Mouse (Mus musculus) kidney, embryonic 16.5 days (tissue): ENCODE results near the gene Adra2c. TPM values are rescaled to one million over a fixed set of nuclear protein-coding genes. Genes with fewer than 3 reads are reported as not detected.

ENCODE experiments used
- ATAC-seq: fragments of 200-750 bp; cut with Nextera tagmentation; 2 replicates; pipeline ENCODE4 v1.8.0; 2017; ENCODE audit warnings: moderate TSS enrichment; ENCODE audit not compliant: low FRiP score, low TSS enrichment
- H3K27ac ChIP-seq: fragments of 300-500 bp; sonication (generic); 2 replicates; pipeline ENCODE4 v1.5.1; 2014; ENCODE audit warnings: low read length
- H3K27me3 ChIP-seq: fragments of 300-500 bp; sonication (generic); 2 replicates; pipeline ENCODE4 v1.6.1; 2014; ENCODE audit warnings: low read length, control low read depth, mixed read lengths; ENCODE audit not compliant: insufficient read depth
- H3K36me3 ChIP-seq: fragments of 300-500 bp; sonication (generic); 2 replicates; pipeline ENCODE4 v1.6.1; 2014; ENCODE audit warnings: low read length, control low read depth, mixed read lengths; ENCODE audit not compliant: insufficient read depth
- H3K4me1 ChIP-seq: fragments of 300-500 bp; sonication (generic); 2 replicates; pipeline ENCODE4 v1.6.1; 2014; ENCODE audit warnings: low read length, control low read depth, mixed read lengths; ENCODE audit not compliant: insufficient read depth
- H3K4me2 ChIP-seq: fragments of 300-500 bp; sonication (generic); replicated peaks from 2 replicates; pipeline ENCODE4 v1.6.1; 2014; ENCODE audit warnings: low read depth, low read length
- H3K4me3 ChIP-seq: fragments of 300-500 bp; sonication (generic); 2 replicates; pipeline ENCODE4 v1.5.1; 2014; ENCODE audit warnings: mild to moderate bottlenecking, low read length
- H3K9ac ChIP-seq: fragments of 300-500 bp; sonication (generic); replicated peaks from 2 replicates; pipeline ENCODE4 v1.6.1; 2014; ENCODE audit warnings: low read length
- H3K9me3 ChIP-seq: fragments of 300-500 bp; sonication (generic); 2 replicates; pipeline ENCODE4 v1.6.1; 2016; ENCODE audit warnings: low read length, control low read depth
- WGBS: fragments of 180-500 bp; shearing (Covaris S2); extraction: QIAGEN DNeasy Blood & Tissue Kit; methylation state at CpG from one replicate; pipeline ENCODE4 v1.1.7; 2014; 5-methylcytosine and 5-hydroxymethylcytosine counted together
- polyA plus RNA-seq: library from polyadenylated mRNA; unstranded; fragments of >200 nt; fragmentation: Nextera tagmentation; extraction: Ambion mirVana; gene quantifications from 2 replicates; pipeline ENCODE4 v1.2.1, GENCODE M21; 2015

The Adra2c gene
- polyA plus RNA-seq, 1 experiment from 2014 or later: 0.16 TPM

DNA sequence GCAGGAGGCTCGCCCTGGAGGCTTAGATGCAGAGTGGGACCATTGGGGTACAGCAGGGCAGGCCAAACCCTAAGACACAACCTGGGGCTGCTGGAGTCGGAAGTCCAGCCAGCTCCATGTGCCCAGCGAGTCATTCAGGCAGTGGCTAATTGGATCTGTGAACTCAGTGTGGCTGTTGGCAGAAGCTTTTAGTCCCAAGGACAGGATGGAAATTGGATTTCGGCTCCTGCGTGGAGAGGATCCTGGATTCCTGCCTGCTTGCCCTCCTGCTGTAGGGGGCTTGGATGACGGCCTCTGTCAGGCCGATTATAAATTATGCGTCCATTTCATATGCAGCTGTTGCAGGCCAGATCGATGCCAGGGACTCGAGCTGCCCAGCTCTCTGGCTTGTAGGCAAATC lies 27.2 kb downstream of the Adra2c start:
- Histone ChIP-seq H3K36me3 (no peaks in the 10 kb centered on the region), H3K4me2 (no peak overlapping the region), H3K9me3 (no peaks in the 10 kb centered on the region), H3K27ac (no peak overlapping the region), H3K27me3 (no peaks in the 10 kb centered on the region), H3K4me1 (no peaks in the 10 kb centered on the region), H3K4me3 (no peak overlapping the region), H3K9ac (no peak overlapping the region)
- WGBS: 70% methylated on average over 10 of the region's 10 CpGs
- ATAC-seq: no peak

DNA sequence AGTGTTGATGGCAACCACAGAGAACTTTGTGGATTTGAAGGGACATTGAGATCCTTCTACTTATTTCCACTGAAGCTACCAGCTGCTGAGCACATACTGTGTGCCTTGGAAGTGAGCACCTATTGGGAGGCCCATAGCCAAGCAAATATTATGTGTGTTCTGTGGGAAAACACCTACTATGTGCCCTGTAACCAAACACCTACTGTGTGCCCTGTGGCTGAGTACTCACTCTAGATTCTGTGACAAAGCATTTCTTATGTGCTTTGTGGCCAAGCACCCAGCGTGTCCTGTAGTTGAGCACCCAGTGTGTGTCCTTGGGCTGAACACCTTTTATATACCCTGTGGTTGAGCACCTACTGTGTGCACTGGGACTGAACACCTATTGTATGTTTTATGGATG lies 28.6 kb downstream of the Adra2c start:
- no peak overlapping the region for H3K4me2 ChIP-seq
- H3K27ac ChIP-seq: no peak overlapping the region
- ATAC-seq: no peak
- H3K9ac ChIP-seq: no peak overlapping the region
- 88% methylated on average over 1 of the region's 1 CpGs for WGBS
- H3K4me1 ChIP-seq: no peaks in the 10 kb centered on the region
- no peaks in the 10 kb centered on the region for H3K9me3 ChIP-seq
- H3K27me3 ChIP-seq: no peaks in the 10 kb centered on the region
- H3K4me3 ChIP-seq: no peak overlapping the region
- no peaks in the 10 kb centered on the region for H3K36me3 ChIP-seq

DNA sequence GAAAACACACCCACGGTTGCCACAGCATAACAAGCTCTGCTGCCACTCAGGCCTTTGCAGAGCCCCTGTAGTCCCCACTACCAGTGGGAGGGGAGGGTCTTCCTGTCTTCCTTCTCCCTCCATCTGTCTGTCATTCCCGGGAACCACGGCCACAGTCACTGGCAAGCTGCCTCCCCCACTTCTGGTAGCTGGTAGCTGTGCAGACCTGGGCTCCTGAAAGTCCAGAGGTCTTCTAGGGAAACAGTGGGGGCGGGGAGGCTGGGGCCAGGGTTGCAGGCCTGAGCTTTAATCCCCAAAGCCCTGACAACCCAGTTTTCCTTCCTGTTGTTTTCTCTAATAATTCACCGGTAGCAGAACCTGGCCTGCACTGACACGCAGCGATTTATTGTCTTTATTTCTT lies 31.7 kb downstream of the Adra2c start:
- Histone ChIP-seq H3K27me3 (peaks cover 5% of the 10 kb centered on the region; the same call in 1 of the 2 replicates), H3K9ac (no peak overlapping the region), H3K27ac (no peak overlapping the region), H3K4me2 (no peak overlapping the region), H3K4me1 (peaks cover 15% of the 10 kb centered on the region), H3K9me3 (no peaks in the 10 kb centered on the region), H3K4me3 (no peak overlapping the region), H3K36me3 (no peaks in the 10 kb centered on the region)
- no peak for ATAC-seq
- WGBS: 35% methylated on average over 7 of the region's 7 CpGs

DNA sequence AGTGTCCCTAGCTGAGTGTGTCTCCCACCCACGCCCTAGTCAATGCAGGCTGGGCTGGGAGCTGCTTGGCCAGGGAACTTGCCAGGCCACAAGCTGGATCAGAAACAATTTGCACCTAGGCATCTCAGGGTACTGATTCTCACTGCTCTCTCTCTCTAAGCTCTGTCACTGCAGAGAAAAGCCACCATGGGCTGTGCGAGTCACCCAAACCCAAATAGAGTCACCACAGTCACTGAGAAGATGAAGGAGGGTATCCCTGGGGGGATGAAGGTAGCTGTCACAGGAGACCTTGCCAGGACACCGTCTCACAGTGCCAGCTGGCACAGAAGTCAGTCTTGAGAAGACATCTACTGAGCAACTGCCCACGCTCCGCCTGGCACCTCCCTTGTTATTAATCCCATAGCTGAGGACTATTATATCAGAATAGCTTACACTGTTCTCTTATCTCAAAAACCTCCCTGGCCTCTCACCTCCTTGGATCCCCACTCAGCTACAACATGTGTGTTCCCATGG lies 33.7 kb downstream of the Adra2c start:
- H3K4me2 ChIP-seq: no peak overlapping the region
- no peak for ATAC-seq
- H3K27me3 ChIP-seq: peaks cover 8% of the 10 kb centered on the region; the same call in 1 of the 2 replicates
- no peak overlapping the region for H3K27ac ChIP-seq
- no peak overlapping the region for H3K9ac ChIP-seq
- H3K4me1 ChIP-seq: peaks cover 16% of the 10 kb centered on the region
- H3K36me3 ChIP-seq: no peaks in the 10 kb centered on the region
- WGBS: 86% methylated on average over 5 of the region's 5 CpGs
- no peak overlapping the region for H3K4me3 ChIP-seq
- no peaks in the 10 kb centered on the region for H3K9me3 ChIP-seq

DNA sequence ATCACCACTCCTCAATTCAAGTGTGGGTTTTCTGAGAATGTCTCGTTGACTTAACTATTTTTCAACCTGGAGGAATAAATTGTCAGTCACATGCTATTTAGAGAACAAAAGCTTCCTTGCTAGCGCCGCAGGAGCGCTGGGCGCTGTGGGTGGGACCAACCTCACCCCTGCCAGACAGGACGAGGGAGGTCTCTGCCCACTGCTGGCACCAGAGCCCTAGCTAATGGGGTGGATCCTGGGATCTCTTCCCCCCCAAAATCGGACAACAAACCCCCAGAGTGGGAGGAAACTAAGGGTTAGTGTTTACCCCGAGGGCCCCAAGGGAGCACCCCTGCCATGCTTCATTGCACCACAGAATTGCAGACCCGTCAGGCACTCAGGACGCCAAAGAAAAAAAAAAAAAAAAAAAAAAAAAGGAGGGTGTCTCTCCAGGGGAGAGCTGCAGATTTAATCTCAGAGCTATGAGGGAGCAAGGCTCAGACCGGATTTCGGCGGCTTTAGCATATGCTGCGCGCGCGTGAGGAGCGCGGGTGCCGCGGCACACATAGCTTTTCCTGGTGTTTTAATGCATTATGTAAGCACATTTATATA lies 35.2 kb downstream of the Adra2c start:
- ATAC-seq: peak; percentile 77
- no peaks in the 10 kb centered on the region for H3K9me3 ChIP-seq
- H3K9ac ChIP-seq: peak overlapping the region; percentile 25; the same call in 1 of the 2 replicates
- no peaks in the 10 kb centered on the region for H3K36me3 ChIP-seq
- peak overlapping the region; percentile 52 for H3K4me2 ChIP-seq
- peak overlapping the region; percentile 87 for H3K27ac ChIP-seq
- H3K4me1 ChIP-seq: peaks cover 16% of the 10 kb centered on the region
- H3K4me3 ChIP-seq: peak overlapping the region; percentile 35
- peaks cover 8% of the 10 kb centered on the region; the same call in 1 of the 2 replicates for H3K27me3 ChIP-seq
- 0% methylated on average over 21 of the region's 21 CpGs for WGBS

DNA sequence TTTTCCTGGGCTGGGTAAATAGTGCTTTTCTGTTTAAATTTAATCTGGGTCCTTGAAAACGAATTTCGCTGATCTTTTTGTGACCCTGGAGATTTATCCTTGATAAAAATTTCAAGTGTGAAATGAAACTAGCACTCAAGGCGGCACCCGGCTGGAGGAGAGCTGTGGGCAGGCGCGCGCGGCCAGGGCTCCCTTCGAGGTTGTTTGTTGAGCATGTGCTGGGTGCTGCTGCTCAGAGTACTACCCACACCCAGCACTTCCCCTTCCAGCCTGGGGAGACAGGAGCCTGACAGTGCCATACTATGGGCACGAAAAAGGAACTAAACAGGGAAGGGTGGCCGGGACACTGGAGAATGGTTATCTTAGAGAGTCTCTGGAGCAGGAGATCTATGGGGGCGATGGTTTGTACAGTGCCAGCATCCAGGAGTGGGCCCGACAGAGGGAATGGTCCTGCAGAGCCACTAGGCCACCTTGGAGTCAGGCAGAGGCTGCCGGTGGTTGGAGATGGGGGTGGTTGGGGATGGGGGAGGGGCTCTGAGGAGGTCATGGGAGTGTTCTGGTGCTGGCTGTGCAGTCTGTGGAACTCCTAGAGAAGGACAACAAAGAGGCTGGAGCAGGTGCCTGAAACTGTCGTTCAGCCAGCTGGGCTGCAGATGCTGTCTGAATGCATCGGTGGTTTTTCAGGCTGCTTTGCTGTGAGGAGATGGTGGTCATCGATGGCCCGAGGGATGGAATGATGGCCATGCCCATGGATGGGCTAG lies 35.9 kb downstream of the Adra2c start:
- peak overlapping the region; percentile 35 for H3K4me3 ChIP-seq
- H3K9ac ChIP-seq: peak overlapping the region; percentile 14
- ATAC-seq: peak; percentile 73
- 15% methylated on average over 18 of the region's 18 CpGs for WGBS
- H3K27me3 ChIP-seq: peaks cover 8% of the 10 kb centered on the region; the same call in 1 of the 2 replicates
- H3K4me1 ChIP-seq: peaks cover 16% of the 10 kb centered on the region
- H3K36me3 ChIP-seq: no peaks in the 10 kb centered on the region
- H3K9me3 ChIP-seq: no peaks in the 10 kb centered on the region
- H3K4me2 ChIP-seq: peak overlapping the region; percentile 52
- peak overlapping the region; percentile 87 for H3K27ac ChIP-seq

DNA sequence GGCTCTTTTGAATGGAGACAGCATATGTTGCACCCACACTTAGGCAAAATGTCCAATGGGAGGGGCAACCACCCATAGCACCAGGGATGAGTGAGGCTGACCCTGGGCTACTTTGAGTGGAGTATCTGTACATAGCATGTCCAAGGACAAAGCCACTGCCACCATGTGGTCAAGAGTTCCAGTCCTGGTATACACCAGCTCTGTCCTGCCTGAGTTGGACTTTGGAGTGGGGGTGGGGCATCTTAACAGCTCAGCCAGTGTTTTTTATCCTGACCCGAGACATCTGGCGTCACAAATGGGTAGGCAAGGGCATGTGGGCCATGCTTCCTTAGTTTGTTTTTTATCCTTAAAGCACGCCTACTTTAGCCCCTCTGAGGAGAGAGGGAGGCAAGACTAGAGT lies 36.5 kb downstream of the Adra2c start:
- Histone ChIP-seq H3K4me1 (peaks cover 16% of the 10 kb centered on the region), H3K9me3 (no peaks in the 10 kb centered on the region), H3K36me3 (no peaks in the 10 kb centered on the region), H3K27ac (peak overlapping the region; percentile 51; the same call in 1 of the 2 replicates), H3K27me3 (peaks cover 8% of the 10 kb centered on the region; the same call in 1 of the 2 replicates), H3K4me2 (no peak overlapping the region), H3K9ac (peak overlapping the region; percentile 14; the same call in 1 of the 2 replicates), H3K4me3 (no peak overlapping the region)
- ATAC-seq: peak; percentile 79
- WGBS: 13% methylated on average over 3 of the region's 3 CpGs

DNA sequence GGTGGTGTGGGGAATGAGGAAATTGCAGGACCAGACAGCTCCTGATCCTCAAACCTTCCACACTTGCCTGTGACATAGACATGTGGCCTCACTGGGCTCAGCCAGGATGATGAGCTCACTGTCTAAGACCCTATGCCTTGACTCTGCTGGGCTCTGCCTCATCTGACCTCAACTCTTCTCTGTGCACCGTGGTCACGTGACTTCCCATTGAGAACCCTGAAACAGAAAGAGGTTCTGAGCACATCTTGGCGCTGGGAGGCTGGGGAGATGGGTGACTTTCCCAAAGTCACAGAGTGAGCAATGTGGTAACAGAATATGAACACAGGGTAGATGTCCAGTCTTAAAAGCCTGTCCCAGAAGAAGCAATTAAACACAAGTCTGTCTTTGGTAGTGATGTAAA lies 37.1 kb downstream of the Adra2c start:
- no peak overlapping the region for H3K9ac ChIP-seq
- WGBS: 86% methylated on average over 3 of the region's 3 CpGs
- no peak overlapping the region for H3K4me3 ChIP-seq
- H3K36me3 ChIP-seq: no peaks in the 10 kb centered on the region
- peaks cover 8% of the 10 kb centered on the region; the same call in 1 of the 2 replicates for H3K27me3 ChIP-seq
- peaks cover 16% of the 10 kb centered on the region for H3K4me1 ChIP-seq
- H3K4me2 ChIP-seq: no peak overlapping the region
- no peaks in the 10 kb centered on the region for H3K9me3 ChIP-seq
- ATAC-seq: no peak
- H3K27ac ChIP-seq: no peak overlapping the region

DNA sequence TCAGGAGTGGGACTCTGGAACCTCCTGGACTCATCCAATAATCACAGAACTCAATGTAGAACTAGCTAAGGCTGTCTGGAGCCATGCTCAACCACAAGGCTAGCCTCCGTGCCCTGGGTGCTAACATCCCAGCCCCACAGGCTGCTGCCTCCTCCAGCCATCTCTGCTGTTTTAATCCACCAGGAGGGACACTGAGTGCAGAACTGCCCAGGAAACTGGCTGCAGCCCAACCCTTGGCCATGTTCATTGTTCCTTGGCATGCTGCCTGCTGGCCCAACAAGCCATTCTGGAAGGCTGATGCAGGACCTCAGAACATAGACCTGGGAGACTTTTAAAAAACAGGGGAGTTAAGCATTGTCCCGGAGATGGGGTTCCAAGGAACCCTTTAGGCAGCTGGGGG lies 42.5 kb downstream of the Adra2c start:
- Histone ChIP-seq H3K9ac (no peak overlapping the region), H3K9me3 (no peaks in the 10 kb centered on the region), H3K4me3 (no peak overlapping the region), H3K4me2 (no peak overlapping the region), H3K27me3 (no peaks in the 10 kb centered on the region), H3K36me3 (no peaks in the 10 kb centered on the region), H3K27ac (no peak overlapping the region), H3K4me1 (no peaks in the 10 kb centered on the region)
- no peak for ATAC-seq
- whole genome bisulfite sequencing: 78% methylated on average over 2 of the region's 2 CpGs

DNA sequence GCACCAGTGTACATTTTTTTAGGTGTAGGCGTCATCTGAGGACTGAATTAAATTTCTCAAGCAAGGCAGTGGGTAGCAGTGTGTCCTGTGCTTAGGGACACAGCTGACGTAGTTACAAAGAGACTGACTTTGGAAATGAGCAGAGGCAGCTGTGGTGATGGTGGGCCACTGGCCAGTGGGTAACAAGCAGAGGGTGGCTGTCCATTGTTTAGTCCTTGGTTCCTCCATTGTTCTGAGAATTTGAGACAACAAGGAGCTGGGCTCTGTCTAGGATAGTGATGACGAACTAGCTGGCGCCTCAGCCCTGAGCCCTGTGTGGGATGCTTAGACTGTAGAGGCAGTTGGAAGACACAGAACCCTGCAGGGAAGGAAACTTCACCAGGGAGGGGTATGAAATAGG lies 52.7 kb downstream of the Adra2c start:
- Histone ChIP-seq H3K9me3 (no peaks in the 10 kb centered on the region), H3K4me1 (no peaks in the 10 kb centered on the region), H3K4me2 (no peak overlapping the region), H3K4me3 (no peak overlapping the region), H3K9ac (no peak overlapping the region), H3K36me3 (no peaks in the 10 kb centered on the region), H3K27ac (no peak overlapping the region), H3K27me3 (no peaks in the 10 kb centered on the region)
- 74% methylated on average over 4 of the region's 4 CpGs for WGBS
- ATAC-seq: no peak
